Mouse (Mus musculus) kidney, postnatal 36 days (tissue): Measurements from ENCODE around the gene Gm17349.

Source experiments
- DNase-seq, 2 experiments: peaks; one replicate each; pipeline ENCODE4 v3.0.0; 2021 to 2022; ENCODE audit warnings: mixed read lengths in 2 of 2

Gene Gm17349

DNA sequence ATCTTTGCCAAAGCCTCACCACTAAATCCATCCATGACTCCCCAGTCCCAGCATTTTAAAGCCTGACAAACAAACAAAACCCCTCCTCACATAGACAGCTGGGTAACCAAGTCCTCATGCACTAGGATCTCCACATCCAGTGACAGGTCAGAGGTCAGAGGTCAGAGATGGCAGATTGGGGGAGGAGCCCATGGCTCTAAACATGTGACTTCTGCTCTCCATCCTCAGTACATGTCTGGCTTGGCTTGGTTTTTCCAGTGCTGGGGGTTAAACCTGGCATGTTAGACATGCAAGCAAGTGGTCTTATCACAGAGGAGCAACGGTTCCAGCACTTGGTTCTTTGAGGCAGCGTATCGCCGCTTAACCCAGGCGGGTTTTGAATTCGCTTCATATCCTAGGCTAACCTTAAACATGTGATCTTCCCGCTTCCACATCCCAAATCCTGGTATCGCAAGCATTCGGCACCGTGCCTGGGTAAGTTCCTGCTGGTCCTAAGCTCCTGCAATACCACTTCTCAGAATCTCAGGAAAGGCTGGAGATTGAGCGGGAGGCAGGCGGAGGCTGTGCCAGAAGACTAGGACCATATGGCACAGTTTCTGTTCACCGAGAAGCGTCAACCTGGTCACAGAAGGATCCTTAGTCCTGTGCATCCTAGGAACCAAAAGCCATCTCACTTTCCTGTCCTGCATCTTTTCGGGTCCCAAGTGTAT lies 44.0 kb downstream of the Gm17349 start:
- no peak for DNase-seq

- DNase-seq = no peak
These were observed 46.9 kb downstream of the Gm17349 start for GRCm38 (mm10) chr15:99658437-99658836.

GRCm38 (mm10) chr15:99655956-99656355 lies 49.3 kb downstream of the Gm17349 start:
- DNase-seq = no peak

GRCm38 (mm10) chr15:99653876-99654275 lies 51.4 kb downstream of the Gm17349 start:
- no peak for DNase-seq

DNA sequence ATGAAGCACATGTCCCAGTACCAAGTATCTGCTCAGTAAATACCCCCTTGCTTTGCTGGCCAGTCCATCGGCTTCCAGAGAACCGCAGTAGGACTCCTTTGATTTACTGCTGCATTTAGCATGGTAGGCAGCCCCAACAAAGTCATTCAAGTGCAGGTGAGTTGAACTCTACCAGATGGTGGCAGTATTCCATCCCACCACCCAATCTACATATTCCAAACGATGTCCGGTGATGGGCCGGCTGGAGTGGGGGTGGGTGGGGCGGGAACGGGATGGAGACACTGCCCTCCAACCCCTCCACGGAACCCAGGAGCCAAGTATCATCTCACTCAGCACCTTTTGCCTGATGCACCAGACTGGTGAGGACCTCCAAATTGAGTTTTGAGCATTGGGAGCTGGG lies 52.0 kb downstream of the Gm17349 start:
- DNase-seq = peak in 1 of 2 experiments; percentile 31
